11 mouse cellular contexts compared by ENCODE assay signal in genomic region chr17:24617561-24618194, GRCm38 (mm10). TPM values are rescaled to one million over a fixed set of nuclear protein-coding genes. Genes with fewer than 3 reads are reported as not detected.
DNase-seq lines count a peak whose midpoint lies in the region; ATAC-seq and TF ChIP-seq lines count a peak whose summit lies in the region.
"Had no signal": no experiment of that assay in that cellular context is flagged by ENCODE, and none has a peak within 500 bp of the region (broad histone marks: within the 10 kb centered on the region; RNA-seq: fewer than 3 reads in every experiment).

No protein-coding gene starts in this region.

- no peak overlapping the region for H3K9ac ChIP-seq in intestine, embryonic 15.5 days
- no peak overlapping the region for H3K9ac ChIP-seq in stomach, embryonic 15.5 days
- no peak overlapping the region for H3K9ac ChIP-seq in forebrain, embryonic 14.5 days (ENCODE audit: low read length)
- H3K9ac ChIP-seq: neural tube, embryonic 13.5 days had no signal

- peaks cover 54% of the 10 kb centered on the region for H3K36me3 ChIP-seq in intestine, embryonic 15.5 days
- peaks cover 66% of the 10 kb centered on the region for H3K36me3 ChIP-seq in stomach, embryonic 15.5 days
- H3K36me3 ChIP-seq in forebrain, embryonic 14.5 days (ENCODE audit: control insufficient read depth, insufficient read depth, low read length) = peaks cover 89% of the 10 kb centered on the region

- no peaks in the 10 kb centered on the region for H3K9me3 ChIP-seq in intestine, embryonic 15.5 days
- H3K9me3 ChIP-seq in stomach, embryonic 15.5 days = no peaks in the 10 kb centered on the region
- no peaks in the 10 kb centered on the region for H3K9me3 ChIP-seq in forebrain, embryonic 14.5 days (replicated peaks; ENCODE audit: control insufficient read depth, low read length)
- H3K9me3 ChIP-seq: neural tube, embryonic 13.5 days had no signal

- peak; percentile 47; the same call in 1 of the 2 replicates for ATAC-seq in intestine, embryonic 15.5 days
- ATAC-seq in stomach, embryonic 15.5 days (ENCODE audit: insufficient read depth, low FRiP score, low read depth) = peak; percentile 82; the same call in 1 of the 2 replicates
- ATAC-seq in forebrain, embryonic 14.5 days = no peak

- peak; percentile 51; the same call in 1 of the 2 replicates for TF ChIP-seq CTCF in lung, adult 2 months (IDR thresholded peaks at IDR 0.05; ENCODE audit: insufficient read depth, low read length)

- no peaks in the 10 kb centered on the region for H3K4me1 ChIP-seq in lung, adult 2 months (ENCODE audit: control insufficient read depth, insufficient read depth, low read length)
- H3K4me1 ChIP-seq in intestine, embryonic 15.5 days (replicated peaks) = no peaks in the 10 kb centered on the region
- no peaks in the 10 kb centered on the region for H3K4me1 ChIP-seq in stomach, embryonic 15.5 days
- no peaks in the 10 kb centered on the region for H3K4me1 ChIP-seq in forebrain, embryonic 14.5 days (ENCODE audit: control insufficient read depth, insufficient read depth, low read length)
- H3K4me1 ChIP-seq: neural tube, embryonic 13.5 days had no signal

- H3K27me3 ChIP-seq in intestine, embryonic 15.5 days (replicated peaks) = no peaks in the 10 kb centered on the region
- no peaks in the 10 kb centered on the region for H3K27me3 ChIP-seq in stomach, embryonic 15.5 days (replicated peaks)
- H3K27me3 ChIP-seq in forebrain, embryonic 14.5 days (replicated peaks; ENCODE audit: control insufficient read depth, insufficient read depth, low read length) = no peaks in the 10 kb centered on the region
- H3K27me3 ChIP-seq: neural tube, embryonic 13.5 days had no signal

- 74% methylated on average over 14 of the region's 14 CpGs for WGBS in lung, adult 2 months
- WGBS in intestine, embryonic 15.5 days = 83% methylated on average over 14 of the region's 14 CpGs
- 79% methylated on average over 14 of the region's 14 CpGs for WGBS in stomach, embryonic 15.5 days
- WGBS in forebrain, embryonic 14.5 days = 88% methylated on average over 14 of the region's 14 CpGs

- no peak for TF ChIP-seq POLR2A in lung, adult 2 months (IDR thresholded peaks at IDR 0.05; ENCODE audit: borderline replicate concordance, extremely low read depth, low read depth, low read length)

- no peak for DNase-seq in lung, adult 2 months
- DNase-seq in lung, postnatal 25 days (ENCODE audit: low spot score) = no peak
- DNase-seq in NIH3T3 (ENCODE audit: low read depth) = peak; percentile 75
- DNase-seq in forebrain, embryonic 14.5 days (ENCODE audit: low spot score) = no peak
- no peak for DNase-seq in B cell, adult 2 months
- DNase-seq in adrenal gland, adult 8-10 months = no peak
- DNase-seq: embryo, embryonic 11 days had no signal

- H3K4me2 ChIP-seq in intestine, embryonic 15.5 days (replicated peaks) = no peak overlapping the region
- no peak overlapping the region for H3K4me2 ChIP-seq in stomach, embryonic 15.5 days
- H3K4me2 ChIP-seq in forebrain, embryonic 14.5 days (ENCODE audit: low read length) = no peak overlapping the region
- H3K4me2 ChIP-seq: neural tube, embryonic 13.5 days had no signal

- H3K27ac ChIP-seq in intestine, embryonic 15.5 days = no peak overlapping the region
- H3K27ac ChIP-seq in stomach, embryonic 15.5 days = no peak overlapping the region
- no peak overlapping the region for H3K27ac ChIP-seq in forebrain, embryonic 14.5 days (ENCODE audit: low read depth, low read length)
- H3K27ac ChIP-seq: neural tube, embryonic 13.5 days had no signal

- no peak overlapping the region for H3K4me3 ChIP-seq in lung, adult 2 months (replicated peaks; ENCODE audit: extremely low read depth, low read depth, low read length)
- H3K4me3 ChIP-seq in intestine, embryonic 15.5 days (replicated peaks) = no peak overlapping the region
- no peak overlapping the region for H3K4me3 ChIP-seq in stomach, embryonic 15.5 days (replicated peaks)
- no peak overlapping the region for H3K4me3 ChIP-seq in forebrain, embryonic 14.5 days (ENCODE audit: low read depth, low read length)
- H3K4me3 ChIP-seq: neural tube, embryonic 13.5 days had no signal

RNA-seq across cellular contexts. Expression of gene Tsc2, which starts 14.8 kb away (rescaled TPM):
- polyA plus RNA-seq in lung, adult 2 months (2012; rRNA removed) = 220 and 230 TPM in 2 replicates
- 41.0 and 45.7 TPM in 2 replicates for polyA plus RNA-seq in intestine, embryonic 15.5 days (2015; fragmentation: Nextera tagmentation; extraction: Ambion mirVana)
- 45.4 TPM in 2 replicates for polyA plus RNA-seq in stomach, embryonic 15.5 days (2015; fragmentation: Nextera tagmentation; extraction: Ambion mirVana)
- 59.8 and 66.4 TPM in 2 replicates for polyA plus RNA-seq in forebrain, embryonic 14.5 days (2014; fragmentation: Nextera tagmentation; extraction: Ambion mirVana)
- total RNA-seq in adrenal gland, adult 8-10 months (2022) = 100 to 1,000 TPM in 3 of 4 experiments, 10 to 100 TPM in 1; 79.2 to 135 (median 111) TPM

RNA-seq across cellular contexts. Expression of gene Nthl1, which starts 14.8 kb away (rescaled TPM):
- polyA plus RNA-seq in lung, adult 2 months (2012; rRNA removed) = 18.8 and 19.3 TPM in 2 replicates
- 15.6 and 18.1 TPM in 2 replicates for polyA plus RNA-seq in intestine, embryonic 15.5 days (2015; fragmentation: Nextera tagmentation; extraction: Ambion mirVana)
- polyA plus RNA-seq in stomach, embryonic 15.5 days (2015; fragmentation: Nextera tagmentation; extraction: Ambion mirVana) = 18.7 and 20.3 TPM in 2 replicates
- polyA plus RNA-seq in forebrain, embryonic 14.5 days (2014; fragmentation: Nextera tagmentation; extraction: Ambion mirVana) = 10.0 and 12.3 TPM in 2 replicates
- total RNA-seq in adrenal gland, adult 8-10 months (2022) = 10 to 100 TPM in 3 of 4 experiments, 1 to 10 TPM in 1; 9.0 to 17.3 (median 12.1) TPM

RNA-seq across cellular contexts. Expression of gene Slc9a3r2, which starts 32.4 kb away (rescaled TPM):
- 507 and 712 TPM in 2 replicates for polyA plus RNA-seq in lung, adult 2 months (2012; rRNA removed)
- 43.9 and 49.2 TPM in 2 replicates for polyA plus RNA-seq in intestine, embryonic 15.5 days (2015; fragmentation: Nextera tagmentation; extraction: Ambion mirVana)
- 51.0 and 53.7 TPM in 2 replicates for polyA plus RNA-seq in stomach, embryonic 15.5 days (2015; fragmentation: Nextera tagmentation; extraction: Ambion mirVana)
- 22.4 and 31.3 TPM in 2 replicates for polyA plus RNA-seq in forebrain, embryonic 14.5 days (2014; fragmentation: Nextera tagmentation; extraction: Ambion mirVana)
- 10 to 100 TPM; 45.9 to 78.6 (median 73.7) TPM for total RNA-seq in adrenal gland, adult 8-10 months (2022)

RNA-seq across cellular contexts. Expression of gene Npw, which starts 40.6 kb away (rescaled TPM):
- polyA plus RNA-seq in lung, adult 2 months (2012; rRNA removed) = 77.9 and 131 TPM in 2 replicates
- 0.30 and 0.56 TPM in 2 replicates for polyA plus RNA-seq in intestine, embryonic 15.5 days (2015; fragmentation: Nextera tagmentation; extraction: Ambion mirVana)
- 0.30 and 0.46 TPM in 2 replicates for polyA plus RNA-seq in stomach, embryonic 15.5 days (2015; fragmentation: Nextera tagmentation; extraction: Ambion mirVana)
- polyA plus RNA-seq in forebrain, embryonic 14.5 days (2014; fragmentation: Nextera tagmentation; extraction: Ambion mirVana) = not detected in 2 replicates
- total RNA-seq in adrenal gland, adult 8-10 months (2022) = not detected
- total RNA-seq: gastrocnemius, adult 8-10 months had no signal
- polyA plus RNA-seq: neural tube, embryonic 13.5 days had no signal

RNA-seq across cellular contexts. Expression of gene Zfp598, which starts 51.8 kb away (rescaled TPM):
- polyA plus RNA-seq in lung, adult 2 months (2012; rRNA removed) = 89.7 and 89.8 TPM in 2 replicates
- polyA plus RNA-seq in intestine, embryonic 15.5 days (2015; fragmentation: Nextera tagmentation; extraction: Ambion mirVana) = 20.0 and 20.5 TPM in 2 replicates
- polyA plus RNA-seq in stomach, embryonic 15.5 days (2015; fragmentation: Nextera tagmentation; extraction: Ambion mirVana) = 19.3 and 22.1 TPM in 2 replicates
- polyA plus RNA-seq in forebrain, embryonic 14.5 days (2014; fragmentation: Nextera tagmentation; extraction: Ambion mirVana) = 14.9 and 19.7 TPM in 2 replicates
- total RNA-seq in adrenal gland, adult 8-10 months (2022) = 10 to 100 TPM; 44.9 to 59.4 (median 50.8) TPM
